Mouse (Mus musculus): Measurements from ENCODE around the gene Rhcg.

- TF ChIP-seq POLR2A (IDR thresholded peaks at IDR 0.05; ENCODE audit: low read depth, low read length) (no peak), CTCF (conservative IDR thresholded peaks at IDR 0.05; ENCODE audit: insufficient read depth, insufficient read length, low read depth, low read length) (no peak)
Measured at GRCm38 (mm10) chr7:79591812-79592731, 25.4 kb downstream of the Rhcg start.

All from kidney, adult 2 months (tissue).